Mouse (Mus musculus) heart, postnatal 0 days (tissue): ENCODE measurements around the gene Agpat3.

Experiments
- CTCF ChIP-seq: IDR thresholded peaks from 2 replicates; pipeline ENCODE4 v1.5.1; 2016; ENCODE audit warnings: antibody characterized with exemption, control low read depth, low read depth
- EP300 ChIP-seq: IDR thresholded peaks from 2 replicates; pipeline ENCODE4 v1.6.1; 2016; ENCODE audit warnings: antibody characterized with exemption, low read depth

DNA sequence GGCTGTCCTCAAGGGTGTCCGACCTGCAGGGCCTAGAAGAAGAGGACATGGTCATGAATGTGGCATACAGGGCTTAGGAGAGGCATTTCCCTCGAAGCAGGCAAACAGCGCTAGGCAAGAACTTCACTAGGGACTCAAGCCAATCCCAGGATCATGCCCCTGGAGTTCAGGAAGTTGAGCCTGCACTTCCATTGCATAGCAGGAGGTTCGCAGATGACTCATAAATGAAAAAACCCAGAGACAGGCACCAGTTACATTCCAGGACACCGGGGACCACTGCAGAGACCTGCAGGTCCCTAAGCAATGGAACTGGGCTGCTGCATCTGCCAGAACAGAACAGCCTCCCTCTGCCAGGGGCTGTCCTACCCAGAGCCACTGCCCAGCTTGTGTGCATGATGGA lies 23.0 kb downstream of the Agpat3 start:
- TF ChIP-seq CTCF, result no peak
- TF ChIP-seq EP300, result no peak
